Mouse (Mus musculus): Measurements from ENCODE around the gene Ptprn2. TPM values are rescaled to one million over a fixed set of nuclear protein-coding genes. Genes with fewer than 3 reads are reported as not detected.

Gene Ptprn2
- polyA plus RNA-seq, 1 experiment = not detected

DNA sequence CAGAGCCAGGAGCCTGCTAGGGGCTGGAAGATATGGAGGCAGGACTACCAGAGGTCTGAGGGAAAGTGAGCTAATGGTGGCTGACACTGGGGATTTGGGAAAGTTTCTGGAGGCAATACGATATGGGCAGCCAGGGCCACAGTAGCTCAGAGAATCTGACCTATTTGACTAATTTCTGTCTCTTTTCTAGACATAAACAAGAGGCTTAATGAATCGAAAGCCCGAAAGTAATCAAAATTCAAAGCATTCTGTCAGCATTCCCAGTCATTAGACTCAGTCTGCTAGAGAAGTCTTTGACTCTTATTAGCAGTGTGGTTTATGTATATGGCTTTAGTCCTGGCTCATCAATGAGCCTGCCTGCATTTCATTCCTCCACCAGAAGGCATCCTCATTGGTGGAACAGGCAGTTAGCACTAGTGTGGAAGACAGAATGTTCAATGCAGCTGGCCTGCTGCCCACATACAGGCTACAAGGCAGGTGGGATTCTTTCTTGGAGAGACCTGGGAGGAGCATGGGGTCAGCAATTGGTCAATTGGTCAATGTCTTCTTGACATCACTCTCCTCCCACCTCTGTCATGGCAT lies 353.2 kb downstream of the Ptprn2 start:
- no peaks in the 10 kb centered on the region for H3K4me1 ChIP-seq (ENCODE audit: control insufficient read depth, insufficient read depth, low read length)
- no peak overlapping the region for H3K4me3 ChIP-seq (ENCODE audit: insufficient read depth, low read length)
- TF ChIP-seq CTCF (IDR thresholded peaks at IDR 0.05; ENCODE audit: low read depth, low read length) (no peak), POLR2A (IDR thresholded peaks at IDR 0.05; ENCODE audit: borderline replicate concordance, low read depth, low read length) (no peak)
- H3K27ac ChIP-seq (ENCODE audit: insufficient read depth, low read depth, low read length) = no peak overlapping the region

DNA sequence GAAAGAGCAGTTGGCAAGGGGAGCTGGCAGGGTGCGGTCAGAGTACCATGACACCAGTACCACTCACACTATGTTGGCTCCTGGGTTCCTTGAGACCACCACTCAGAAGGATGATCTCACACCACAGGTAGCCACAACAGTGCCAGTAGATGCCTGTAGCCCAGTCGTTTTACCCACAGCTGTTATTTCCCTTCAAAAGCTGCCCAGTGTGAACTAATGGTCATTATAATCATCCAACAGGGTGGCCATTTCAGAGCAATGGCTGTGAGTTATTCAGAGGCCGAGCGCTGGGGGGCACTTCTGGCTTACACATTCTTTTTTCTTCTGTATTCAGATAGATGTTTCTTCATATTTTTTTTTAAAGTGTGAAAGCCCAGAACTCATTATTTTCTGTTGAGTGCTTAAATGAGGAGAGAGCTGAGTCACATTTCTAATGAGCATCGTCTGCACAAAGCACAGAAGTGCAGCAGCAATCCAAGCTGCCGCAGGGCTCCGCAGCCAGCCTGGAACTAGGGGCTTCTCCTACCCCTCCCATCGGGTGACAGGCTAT lies 357.3 kb downstream of the Ptprn2 start:
- Histone ChIP-seq H3K27ac (ENCODE audit: insufficient read depth, low read depth, low read length) (no peak overlapping the region), H3K4me1 (ENCODE audit: control insufficient read depth, insufficient read depth, low read length) (no peaks in the 10 kb centered on the region), H3K4me3 (ENCODE audit: insufficient read depth, low read length) (no peak overlapping the region)
- TF ChIP-seq CTCF (IDR thresholded peaks at IDR 0.05; ENCODE audit: low read depth, low read length) = no peak

DNA sequence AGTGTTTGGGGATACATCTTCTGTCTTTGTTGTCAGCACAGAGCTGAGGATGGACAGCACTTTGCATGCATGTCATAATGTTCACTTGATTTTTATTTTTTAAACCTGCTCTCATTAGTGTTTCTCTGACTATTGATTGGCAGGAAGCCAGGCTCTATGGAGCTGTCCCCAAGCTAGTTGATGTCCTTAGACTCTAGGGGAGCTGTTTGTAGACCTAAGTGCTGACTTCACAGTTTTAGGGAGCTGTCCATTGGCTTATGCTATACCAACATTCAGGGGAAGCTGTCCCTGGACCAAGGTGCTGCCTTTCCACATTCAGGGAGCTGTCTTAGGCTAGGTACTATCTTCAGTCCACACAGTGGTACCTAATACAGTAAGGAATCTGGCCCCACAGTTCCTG lies 360.7 kb downstream of the Ptprn2 start:
- no peak overlapping the region for H3K27ac ChIP-seq (ENCODE audit: insufficient read depth, low read depth, low read length)
- TF ChIP-seq POLR2A (IDR thresholded peaks at IDR 0.05; ENCODE audit: borderline replicate concordance, low read depth, low read length) (no peak), CTCF (IDR thresholded peaks at IDR 0.05; ENCODE audit: low read depth, low read length) (no peak)
- no peaks in the 10 kb centered on the region for H3K4me1 ChIP-seq (ENCODE audit: control insufficient read depth, insufficient read depth, low read length)
- no peak overlapping the region for H3K4me3 ChIP-seq (ENCODE audit: insufficient read depth, low read length)

DNA sequence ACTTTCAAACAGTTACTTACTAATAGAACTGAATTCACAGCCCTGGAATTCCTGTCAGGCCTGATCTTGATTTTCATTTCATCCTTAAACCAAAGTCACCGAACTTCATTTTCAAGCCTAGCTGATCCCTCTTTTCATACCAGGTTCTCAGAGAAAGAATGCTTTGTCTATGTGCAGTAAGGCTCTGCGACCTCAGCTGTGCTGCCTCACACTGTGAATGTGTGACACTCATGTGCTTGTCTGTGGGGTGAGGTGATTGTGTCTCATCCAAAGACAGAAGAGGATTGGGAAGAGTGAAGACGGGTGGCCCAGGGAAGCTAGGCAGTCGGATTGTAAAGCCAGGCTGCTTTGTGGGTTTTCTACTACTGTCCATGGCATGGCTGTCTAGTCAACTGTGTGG lies 361.5 kb downstream of the Ptprn2 start:
- TF ChIP-seq CTCF (IDR thresholded peaks at IDR 0.05; ENCODE audit: low read depth, low read length) (no peak), POLR2A (IDR thresholded peaks at IDR 0.05; ENCODE audit: borderline replicate concordance, low read depth, low read length) (no peak)
- Histone ChIP-seq H3K27ac (ENCODE audit: insufficient read depth, low read depth, low read length) (no peak overlapping the region), H3K4me1 (ENCODE audit: control insufficient read depth, insufficient read depth, low read length) (no peaks in the 10 kb centered on the region), H3K4me3 (ENCODE audit: insufficient read depth, low read length) (no peak overlapping the region)

DNA sequence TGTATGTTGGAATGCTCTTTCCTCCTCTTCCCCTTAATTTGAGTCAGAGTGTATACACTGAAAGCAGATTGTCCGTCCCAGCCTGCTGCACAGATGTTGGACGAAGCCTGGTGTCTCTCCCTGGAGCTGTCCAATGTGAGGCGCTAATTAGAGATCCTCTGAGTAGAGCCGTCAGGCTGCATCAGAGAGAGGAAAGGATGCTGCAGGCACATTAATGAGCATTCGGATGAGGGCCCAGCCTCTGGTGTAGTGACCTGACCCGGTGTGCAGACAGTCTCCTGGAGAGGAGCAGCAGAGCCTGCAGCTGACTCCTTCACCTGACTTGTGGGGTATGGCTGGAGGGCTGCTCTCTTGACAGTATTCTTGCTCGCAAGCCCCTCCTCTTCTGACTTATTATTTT lies 370.8 kb downstream of the Ptprn2 start:
- TF ChIP-seq POLR2A (IDR thresholded peaks at IDR 0.05; ENCODE audit: borderline replicate concordance, low read depth, low read length) (no peak), CTCF (IDR thresholded peaks at IDR 0.05; ENCODE audit: low read depth, low read length) (no peak)
- no peak overlapping the region for H3K4me3 ChIP-seq (ENCODE audit: insufficient read depth, low read length)
- no peaks in the 10 kb centered on the region for H3K4me1 ChIP-seq (ENCODE audit: control insufficient read depth, insufficient read depth, low read length)
- H3K27ac ChIP-seq (ENCODE audit: insufficient read depth, low read depth, low read length) = no peak overlapping the region

GRCm38 (mm10) chr12:116861360-116862017 lies 376.0 kb downstream of the Ptprn2 start:
- TF ChIP-seq POLR2A (IDR thresholded peaks at IDR 0.05; ENCODE audit: borderline replicate concordance, low read depth, low read length) = no peak
- no peak for TF ChIP-seq CTCF (IDR thresholded peaks at IDR 0.05; ENCODE audit: low read depth, low read length)
- Histone ChIP-seq H3K4me1 (ENCODE audit: control insufficient read depth, insufficient read depth, low read length) (no peaks in the 10 kb centered on the region), H3K27ac (ENCODE audit: insufficient read depth, low read depth, low read length) (no peak overlapping the region), H3K4me3 (ENCODE audit: insufficient read depth, low read length) (no peak overlapping the region)

DNA sequence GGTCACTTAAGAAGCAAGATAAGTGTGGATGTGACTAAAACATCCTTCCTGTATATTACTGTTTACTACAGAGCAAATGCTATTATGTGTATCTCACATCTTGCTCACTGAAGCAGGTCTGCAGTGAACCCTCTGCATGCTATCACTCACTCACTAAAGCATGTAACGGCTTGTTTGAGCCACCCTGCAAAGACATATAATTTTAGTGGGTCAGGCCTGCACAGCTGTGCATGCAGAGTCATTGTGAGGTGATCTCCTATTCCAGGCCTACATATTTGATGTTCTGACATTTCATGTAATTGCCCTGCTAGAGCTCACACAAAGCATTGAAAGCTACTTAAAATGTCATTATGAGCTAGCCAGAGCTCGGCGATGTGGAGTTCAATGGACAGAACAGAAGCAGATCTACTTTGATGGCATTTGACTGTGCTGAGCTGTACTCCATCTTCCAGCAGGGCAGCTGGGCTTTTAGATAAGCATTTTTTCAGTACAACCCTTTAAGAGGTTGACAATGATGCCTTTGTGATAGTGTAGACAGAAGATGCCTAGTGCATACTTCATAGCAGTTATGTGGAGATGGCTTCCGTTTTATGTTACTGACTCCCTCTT lies 377.9 kb downstream of the Ptprn2 start:
- Histone ChIP-seq H3K4me3 (ENCODE audit: insufficient read depth, low read length) (no peak overlapping the region), H3K4me1 (ENCODE audit: control insufficient read depth, insufficient read depth, low read length) (no peaks in the 10 kb centered on the region), H3K27ac (ENCODE audit: insufficient read depth, low read depth, low read length) (no peak overlapping the region)
- TF ChIP-seq POLR2A (IDR thresholded peaks at IDR 0.05; ENCODE audit: borderline replicate concordance, low read depth, low read length) (no peak), CTCF (IDR thresholded peaks at IDR 0.05; ENCODE audit: low read depth, low read length) (no peak)

DNA sequence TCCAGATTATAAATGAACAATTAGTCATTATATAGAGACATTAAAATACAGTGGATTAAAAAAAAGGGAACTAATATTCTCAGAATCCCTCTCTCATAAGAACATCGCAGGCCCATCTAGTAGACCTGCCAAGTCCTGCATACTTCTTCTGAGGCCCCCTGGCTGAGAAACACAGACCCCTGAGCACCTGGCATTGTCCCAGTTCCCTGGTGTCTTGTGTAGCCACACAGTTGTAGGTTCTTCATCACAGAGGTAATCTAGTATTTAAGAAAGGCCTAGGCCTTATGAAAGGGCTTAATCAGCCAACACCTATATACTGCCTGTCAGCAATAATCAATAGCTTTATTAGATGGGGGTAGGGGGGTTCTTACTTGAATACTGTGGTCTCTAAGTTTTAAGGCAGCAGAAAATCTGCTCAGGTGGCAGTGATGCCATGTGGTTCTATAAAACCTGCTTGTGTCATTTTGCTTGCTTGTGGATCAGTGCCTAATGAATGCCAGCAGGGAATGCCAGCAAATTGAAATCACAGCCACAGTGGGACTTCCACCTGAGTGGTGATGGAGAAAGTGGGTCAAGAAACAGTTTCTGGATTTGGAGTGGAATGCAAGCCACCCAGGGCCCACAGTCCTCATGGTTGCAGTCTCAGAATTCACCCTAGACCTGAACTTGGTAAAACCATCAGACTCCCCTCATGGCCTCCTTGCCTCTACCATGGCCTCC lies 388.5 kb downstream of the Ptprn2 start:
- Histone ChIP-seq H3K4me1 (ENCODE audit: control insufficient read depth, insufficient read depth, low read length) (no peaks in the 10 kb centered on the region), H3K4me3 (ENCODE audit: insufficient read depth, low read length) (no peak overlapping the region), H3K27ac (ENCODE audit: insufficient read depth, low read depth, low read length) (no peak overlapping the region)
- TF ChIP-seq CTCF (IDR thresholded peaks at IDR 0.05; ENCODE audit: low read depth, low read length) = no peak

- TF ChIP-seq CTCF (IDR thresholded peaks at IDR 0.05; ENCODE audit: low read depth, low read length) (no peak), POLR2A (IDR thresholded peaks at IDR 0.05; ENCODE audit: borderline replicate concordance, low read depth, low read length) (no peak)
- Histone ChIP-seq H3K4me3 (ENCODE audit: insufficient read depth, low read length) (no peak overlapping the region), H3K27ac (ENCODE audit: insufficient read depth, low read depth, low read length) (no peak overlapping the region), H3K4me1 (ENCODE audit: control insufficient read depth, insufficient read depth, low read length) (no peaks in the 10 kb centered on the region)
Observed at GRCm38 (mm10) chr12:116887496-116888281, 402.2 kb downstream of the Ptprn2 start.

All from bone marrow macrophage, adult 2 months (primary cell).